Mouse (Mus musculus) heart, embryonic 11.5 days (tissue): ENCODE results near the gene C130026I21Rik. TPM values are rescaled to one million over a fixed set of nuclear protein-coding genes. Genes with fewer than 3 reads are reported as not detected.
"Not testable (repeated sequence)": the region's sequence is repeated elsewhere in the genome, so short reads cannot be mapped to it uniquely, and the experiment has no call there.

Source experiments
- ATAC-seq: fragments of 200-750 bp; cut with Nextera tagmentation; replicated peaks from 2 replicates; pipeline ENCODE4 v1.8.0; 2017; ENCODE audit warnings: moderate library complexity; ENCODE audit not compliant: insufficient number of reproducible peaks, low FRiP score, low TSS enrichment
- H3K27ac ChIP-seq: fragments of 300-500 bp; sonication (generic); 2 replicates; pipeline ENCODE4 v1.5.1; 2014; ENCODE audit warnings: mild to moderate bottlenecking, low read depth, low read length
- H3K27me3 ChIP-seq: fragments of 300-500 bp; sonication (generic); 2 replicates; pipeline ENCODE4 v1.6.1; 2014; ENCODE audit warnings: mild to moderate bottlenecking, low read length, mixed read lengths; ENCODE audit not compliant: control insufficient read depth, insufficient read depth
- H3K36me3 ChIP-seq: fragments of 300-500 bp; sonication (generic); 2 replicates; pipeline ENCODE4 v1.6.1; 2014; ENCODE audit warnings: mild to moderate bottlenecking, low read length, moderate library complexity, mixed read lengths; ENCODE audit not compliant: control insufficient read depth, insufficient read depth
- H3K4me1 ChIP-seq: fragments of 300-500 bp; sonication (generic); 2 replicates; pipeline ENCODE4 v1.6.1; 2014; ENCODE audit warnings: low read length; ENCODE audit not compliant: control insufficient read depth, insufficient read depth
- H3K4me2 ChIP-seq: fragments of 300-500 bp; sonication (generic); 2 replicates; pipeline ENCODE4 v1.6.1; 2014; ENCODE audit warnings: mild to moderate bottlenecking, moderate library complexity
- H3K4me3 ChIP-seq: fragments of 300-500 bp; sonication (generic); 2 replicates; pipeline ENCODE4 v1.5.1; 2014; ENCODE audit warnings: low read depth, low read length
- H3K9ac ChIP-seq: fragments of 300-500 bp; sonication (generic); 2 replicates; pipeline ENCODE4 v1.6.1; 2014; ENCODE audit warnings: mild to moderate bottlenecking, low read depth, low read length, moderate library complexity
- H3K9me3 ChIP-seq: fragments of 300-500 bp; sonication (generic); replicated peaks from 2 replicates; pipeline ENCODE4 v1.6.1; 2016; ENCODE audit warnings: low read length; ENCODE audit not compliant: control insufficient read depth
- WGBS: fragments of 180-500 bp; shearing (Covaris S2); extraction: QIAGEN DNeasy Blood & Tissue Kit; methylation state at CpG from one replicate; pipeline ENCODE4 v1.1.7; 2014; ENCODE audit not compliant: insufficient replicate concordance; 5-methylcytosine and 5-hydroxymethylcytosine counted together
- polyA plus RNA-seq: library from polyadenylated mRNA; unstranded; fragments of >200 nt; fragmentation: Nextera tagmentation; extraction: Ambion mirVana; gene quantifications from 2 replicates; pipeline ENCODE4 v1.2.1, GENCODE M21; 2014

Gene C130026I21Rik
- polyA plus RNA-seq, 1 experiment from 2014 or later = not detected

DNA sequence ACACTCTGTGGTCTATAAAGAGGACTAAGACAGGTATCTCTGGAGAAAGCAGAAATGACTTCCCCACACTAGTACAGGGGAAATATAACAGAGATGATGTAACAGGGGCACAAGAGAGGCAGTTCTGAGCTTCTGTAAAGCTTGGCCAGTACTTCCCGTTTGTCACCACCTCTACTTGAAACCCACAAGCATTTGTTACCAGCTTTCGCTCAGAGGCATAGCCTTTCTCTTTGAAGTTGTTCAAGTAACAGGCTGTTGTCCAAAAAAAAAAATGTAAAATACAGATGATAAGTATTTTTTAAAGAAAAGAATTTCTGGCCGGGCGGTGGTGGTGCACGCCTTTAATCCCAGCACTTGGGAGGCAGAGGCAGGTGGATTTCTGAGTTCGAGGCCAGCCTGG, 236.8 kb downstream of the C130026I21Rik start:
- not testable (repeated sequence) for H3K4me2 ChIP-seq, ATAC-seq, H3K9me3 ChIP-seq, H3K36me3 ChIP-seq, H3K27me3 ChIP-seq, H3K4me1 ChIP-seq, H3K27ac ChIP-seq, H3K9ac ChIP-seq, H3K4me3 ChIP-seq
- WGBS = 74% methylated on average over 5 of the region's 6 CpGs

GRCm38 (mm10) chr1:85030211-85030610, 240.2 kb downstream of the C130026I21Rik start:
- H3K27me3 ChIP-seq, H3K9ac ChIP-seq, H3K4me3 ChIP-seq, ATAC-seq, H3K36me3 ChIP-seq, H3K4me2 ChIP-seq, H3K4me1 ChIP-seq, H3K9me3 ChIP-seq, H3K27ac ChIP-seq: not testable (repeated sequence)
- WGBS = 53% methylated on average over 10 of the region's 14 CpGs

- H3K27me3 ChIP-seq, H3K36me3 ChIP-seq, H3K4me1 ChIP-seq, H3K4me2 ChIP-seq, H3K27ac ChIP-seq, ATAC-seq, H3K4me3 ChIP-seq, H3K9ac ChIP-seq, H3K9me3 ChIP-seq: not testable (repeated sequence)
- 90% methylated on average over 11 of the region's 13 CpGs for WGBS
Measured at GRCm38 (mm10) chr1:85011933-85012332, 258.4 kb downstream of the C130026I21Rik start.

DNA sequence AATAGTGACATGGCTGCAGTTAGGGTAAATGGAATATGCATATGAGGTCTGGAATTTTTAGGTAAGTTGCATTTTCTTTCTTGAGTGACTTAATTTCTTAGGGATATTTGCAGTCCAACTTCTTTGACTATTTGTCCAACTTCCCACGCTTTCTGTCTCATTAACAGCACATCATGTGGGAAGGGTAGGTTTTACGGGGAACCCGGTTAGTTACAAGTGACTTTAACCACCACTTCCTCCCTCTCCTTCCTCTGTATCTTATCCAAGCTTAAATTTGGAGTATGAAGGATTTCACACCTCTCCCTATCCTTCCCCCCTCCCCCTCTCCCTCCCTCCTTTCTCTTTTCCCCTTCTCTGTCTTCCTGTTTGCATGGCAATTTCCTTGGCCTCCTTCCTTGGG, 259.4 kb downstream of the C130026I21Rik start:
- ATAC-seq, H3K27me3 ChIP-seq, H3K4me1 ChIP-seq, H3K4me3 ChIP-seq, H3K36me3 ChIP-seq, H3K9ac ChIP-seq, H3K9me3 ChIP-seq, H3K4me2 ChIP-seq, H3K27ac ChIP-seq: not testable (repeated sequence)
- WGBS = 72% methylated on average over 1 of the region's 3 CpGs

DNA sequence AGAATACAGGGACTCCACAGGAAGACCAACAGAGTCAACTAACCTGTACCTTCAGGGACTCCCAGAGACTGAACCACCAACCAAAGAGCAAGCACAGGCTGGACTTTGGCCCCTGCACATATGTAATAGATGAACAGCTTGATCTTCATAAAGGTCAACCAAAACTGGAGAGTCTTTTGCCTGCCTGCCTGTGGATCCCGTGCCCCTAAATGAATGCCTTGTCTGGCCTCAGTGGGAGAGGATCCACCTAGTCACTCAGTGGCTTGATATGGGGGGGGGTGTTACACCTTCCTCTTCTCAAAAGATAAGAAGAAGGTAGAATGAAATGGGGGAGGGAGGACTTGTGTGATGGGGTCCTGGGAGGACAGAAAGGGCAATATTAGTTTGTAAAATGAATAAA, 262.6 kb downstream of the C130026I21Rik start:
- not testable (repeated sequence) for H3K27ac ChIP-seq, H3K9me3 ChIP-seq, H3K36me3 ChIP-seq, H3K9ac ChIP-seq, H3K27me3 ChIP-seq, ATAC-seq, H3K4me2 ChIP-seq, H3K4me3 ChIP-seq, H3K4me1 ChIP-seq
- WGBS = 64% methylated on average over 1 of the region's 1 CpGs

- not testable (repeated sequence) for H3K4me2 ChIP-seq, H3K27me3 ChIP-seq, H3K27ac ChIP-seq, H3K4me1 ChIP-seq, H3K9ac ChIP-seq, H3K36me3 ChIP-seq, ATAC-seq, H3K9me3 ChIP-seq, H3K4me3 ChIP-seq
- WGBS = 93% methylated on average over 5 of the region's 12 CpGs
Measured at GRCm38 (mm10) chr1:84999241-84999640, 271.1 kb downstream of the C130026I21Rik start.

DNA sequence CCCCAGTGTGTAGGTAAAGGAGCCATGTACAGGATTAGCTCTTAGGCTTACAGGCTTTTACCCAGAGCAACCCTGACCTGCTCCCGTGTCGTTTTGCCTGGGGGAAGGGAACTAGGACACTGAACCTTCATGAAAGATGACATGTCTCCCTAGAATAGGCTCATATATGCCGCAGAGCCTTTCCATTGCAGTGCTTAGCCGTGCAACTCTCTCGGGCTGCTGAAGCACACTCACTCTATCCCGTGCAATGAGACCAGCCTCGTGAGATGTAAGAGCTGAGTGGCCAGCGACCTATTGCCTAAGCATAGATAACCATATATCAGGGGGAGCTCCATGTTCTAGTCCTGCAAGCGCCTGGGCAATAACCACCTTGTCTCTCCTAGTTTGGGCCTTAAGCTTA, 274.1 kb downstream of the C130026I21Rik start:
- not testable (repeated sequence) for H3K4me2 ChIP-seq, H3K27ac ChIP-seq, ATAC-seq, H3K36me3 ChIP-seq, H3K27me3 ChIP-seq, H3K4me3 ChIP-seq, H3K9ac ChIP-seq, H3K4me1 ChIP-seq, H3K9me3 ChIP-seq
- WGBS = 75% methylated on average over 5 of the region's 9 CpGs

GRCm38 (mm10) chr1:84994461-84994860, 275.9 kb downstream of the C130026I21Rik start:
- H3K4me1 ChIP-seq, H3K27ac ChIP-seq, H3K27me3 ChIP-seq, H3K9ac ChIP-seq, H3K4me2 ChIP-seq, H3K9me3 ChIP-seq, H3K36me3 ChIP-seq, ATAC-seq, H3K4me3 ChIP-seq: not testable (repeated sequence)
- WGBS = no CpG with 5 or more reads among the region's 1 CpGs

GRCm38 (mm10) chr1:84993688-84994319, 276.6 kb downstream of the C130026I21Rik start:
- WGBS = no CpG with 5 or more reads among the region's 5 CpGs
- not testable (repeated sequence) for H3K4me1 ChIP-seq, H3K9ac ChIP-seq

More at GRCm38 (mm10) chr1:84993688-84994319, 276.6 kb downstream of the C130026I21Rik start:
- H3K36me3 ChIP-seq, H3K27ac ChIP-seq, H3K4me3 ChIP-seq, H3K9me3 ChIP-seq, H3K4me2 ChIP-seq, H3K27me3 ChIP-seq: not testable (repeated sequence)
- ATAC-seq = peak; percentile 73
